Mouse (Mus musculus): ENCODE results near the gene Ifnlr1.
"Not testable (repeated sequence)": the region's sequence is repeated elsewhere in the genome, so short reads cannot be mapped to it uniquely, and the experiment has no call there.

Gene Ifnlr1

DNA sequence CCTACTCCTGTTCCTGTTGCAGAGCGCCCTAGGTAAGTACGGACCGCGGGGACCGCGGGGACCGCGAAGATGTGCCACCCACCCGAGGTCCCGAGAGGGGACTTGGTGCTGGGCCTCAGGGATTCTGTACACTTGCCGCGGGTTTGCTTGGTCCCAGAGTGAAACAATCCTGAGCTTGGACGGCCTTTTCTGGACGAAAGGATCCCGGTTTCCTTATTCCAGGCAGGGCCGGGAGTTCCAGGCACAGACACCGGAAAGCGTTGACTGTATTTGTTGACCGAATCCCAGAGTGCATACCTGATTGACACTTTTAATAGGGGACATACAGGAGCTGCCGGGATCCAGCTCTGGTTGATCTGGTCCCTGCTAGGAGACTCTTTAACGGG is 474 bp downstream of the Ifnlr1 start:
- DNase-seq (ENCODE audit: low read depth, low spot score), result no peak

DNA sequence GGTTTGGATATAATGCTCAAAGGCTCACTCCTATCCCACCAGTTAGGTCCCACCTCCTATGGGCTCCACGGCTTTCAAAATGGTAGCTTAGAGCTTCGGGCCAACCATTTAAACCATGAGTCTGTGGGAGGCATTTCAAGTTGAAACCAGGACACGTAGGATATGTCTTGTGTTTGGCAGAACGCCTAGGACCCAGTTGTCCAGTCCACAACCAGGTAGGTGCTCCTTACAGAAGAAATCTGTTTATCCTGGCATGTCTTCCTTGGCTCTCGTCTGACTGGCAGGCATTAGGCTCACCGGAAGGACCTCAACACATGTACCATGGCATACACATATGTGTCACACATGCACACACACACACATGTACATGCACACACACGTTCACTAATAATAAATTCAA is 3.7 kb downstream of the Ifnlr1 start:
- no peak for DNase-seq (ENCODE audit: low read depth, low spot score)

DNA sequence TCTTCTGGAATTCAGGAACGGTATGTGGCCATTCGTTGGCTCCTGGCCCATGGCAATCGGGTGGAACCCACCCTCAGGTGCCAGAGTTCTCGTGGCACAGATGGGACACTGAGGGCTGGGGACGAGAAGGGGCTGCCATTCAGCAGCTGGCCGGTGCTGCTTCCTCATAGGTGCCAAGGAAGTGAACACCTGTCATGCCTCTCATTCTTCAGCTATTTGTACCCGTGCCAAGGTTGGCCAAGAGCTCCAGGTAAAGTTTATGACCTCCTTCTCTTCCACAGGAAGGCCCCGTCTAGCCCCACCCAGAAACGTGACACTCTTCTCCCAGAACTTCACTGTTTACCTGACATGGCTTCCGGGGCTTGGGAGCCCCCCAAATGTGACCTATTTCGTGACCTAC is 4.2 kb downstream of the Ifnlr1 start:
- DNase-seq (ENCODE audit: low read depth, low spot score), result no peak

DNA sequence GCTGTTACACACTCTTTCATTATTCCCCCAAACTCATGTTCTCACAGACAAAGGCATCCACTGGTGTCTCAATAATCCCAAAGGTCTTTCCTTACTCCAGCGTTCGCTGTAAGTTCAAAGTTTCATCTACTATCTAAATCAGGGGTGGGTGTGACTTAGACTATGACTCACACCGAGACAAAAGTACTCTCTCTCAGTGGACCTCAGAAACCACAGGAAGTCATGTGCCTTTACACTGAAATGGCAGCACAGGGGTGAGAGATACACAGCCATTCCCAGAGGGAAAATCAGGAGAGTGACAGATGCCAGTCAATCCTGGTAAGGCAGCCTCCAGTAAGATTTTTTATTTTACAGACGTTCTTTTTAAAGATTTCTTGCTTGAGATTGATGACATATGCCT is 6.8 kb downstream of the Ifnlr1 start:
- DNase-seq (ENCODE audit: low read depth, low spot score), result no peak

DNA sequence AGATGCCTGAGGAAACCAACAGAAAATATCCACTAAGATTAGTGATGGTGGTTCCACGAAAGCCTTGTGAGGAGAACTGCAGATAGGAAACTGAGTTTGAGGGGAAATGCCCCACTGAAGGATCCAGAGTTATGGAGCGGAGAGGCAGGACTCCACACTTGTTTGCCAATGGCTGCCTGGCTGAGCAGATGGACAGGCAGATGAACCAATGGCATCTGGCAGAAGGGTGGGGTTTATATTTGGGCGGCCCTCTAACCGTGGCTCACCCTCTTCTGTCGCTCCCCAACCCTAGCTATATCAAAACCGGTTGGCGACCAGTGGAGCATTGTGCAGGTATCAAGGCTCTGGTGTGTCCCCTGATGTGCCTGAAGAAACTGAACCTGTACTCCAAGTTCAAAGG is 12.4 kb downstream of the Ifnlr1 start:
- no peak for DNase-seq (ENCODE audit: low read depth, low spot score)

DNA sequence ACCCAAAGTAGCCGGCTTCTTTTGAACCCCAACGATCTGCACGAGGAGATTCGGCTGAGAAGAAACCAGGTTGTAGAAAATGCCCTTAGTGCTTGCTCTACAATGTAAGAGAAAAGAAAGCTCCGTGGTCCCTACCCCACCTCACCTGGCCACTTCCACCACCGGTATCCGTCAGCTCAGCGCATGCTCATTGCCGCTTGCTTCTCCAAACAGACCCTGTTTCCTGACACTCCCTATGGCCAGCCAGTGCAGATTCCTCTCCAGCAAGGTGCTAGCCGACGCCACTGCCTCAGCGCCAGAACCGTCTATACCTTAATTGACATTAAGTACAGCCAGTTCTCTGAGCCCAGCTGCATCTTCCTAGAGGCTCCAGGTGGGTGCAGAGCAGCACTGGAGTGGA is 17.4 kb downstream of the Ifnlr1 start:
- no peak for DNase-seq (ENCODE audit: low read depth, low spot score)

DNA sequence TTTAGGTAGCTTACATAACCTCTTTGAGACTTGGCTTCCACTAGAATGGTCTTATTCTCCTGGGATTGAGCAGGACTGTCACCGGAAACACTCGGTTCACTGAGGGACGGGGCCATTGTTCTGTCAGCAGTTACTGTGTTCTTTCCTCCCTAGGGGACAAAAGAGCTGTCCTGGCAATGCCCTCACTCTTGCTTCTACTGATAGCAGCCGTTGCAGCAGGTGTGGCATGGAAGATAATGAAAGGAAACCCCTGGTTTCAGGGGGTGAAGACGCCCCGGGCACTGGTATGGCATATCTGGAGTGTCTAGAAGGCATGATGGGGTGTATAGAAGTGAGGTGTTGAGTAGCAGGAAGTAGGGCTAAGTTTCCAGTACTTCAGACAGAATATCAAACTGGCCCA is 17.9 kb downstream of the Ifnlr1 start:
- DNase-seq (ENCODE audit: low read depth, low spot score), result no peak

DNA sequence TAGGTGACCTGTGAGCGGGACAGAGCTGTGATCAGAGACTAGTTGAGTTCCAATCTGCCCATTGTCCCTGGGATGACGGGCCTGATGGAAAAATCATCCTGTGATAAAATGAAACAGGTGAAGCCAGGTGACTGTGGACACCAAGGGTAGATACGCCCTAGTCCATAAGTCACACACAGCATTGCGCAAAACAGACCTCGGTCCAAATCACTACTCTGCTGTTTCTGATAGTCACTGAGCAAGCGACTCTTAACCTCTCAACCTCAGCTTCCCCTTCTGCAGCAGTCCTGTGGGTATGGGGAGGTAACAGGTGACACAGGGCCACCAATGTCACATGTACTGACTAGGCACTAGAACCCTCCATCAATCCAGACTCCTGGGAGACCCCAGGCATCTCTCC is 20.0 kb downstream of the Ifnlr1 start:
- DNase-seq (ENCODE audit: low read depth, low spot score), result no peak

DNA sequence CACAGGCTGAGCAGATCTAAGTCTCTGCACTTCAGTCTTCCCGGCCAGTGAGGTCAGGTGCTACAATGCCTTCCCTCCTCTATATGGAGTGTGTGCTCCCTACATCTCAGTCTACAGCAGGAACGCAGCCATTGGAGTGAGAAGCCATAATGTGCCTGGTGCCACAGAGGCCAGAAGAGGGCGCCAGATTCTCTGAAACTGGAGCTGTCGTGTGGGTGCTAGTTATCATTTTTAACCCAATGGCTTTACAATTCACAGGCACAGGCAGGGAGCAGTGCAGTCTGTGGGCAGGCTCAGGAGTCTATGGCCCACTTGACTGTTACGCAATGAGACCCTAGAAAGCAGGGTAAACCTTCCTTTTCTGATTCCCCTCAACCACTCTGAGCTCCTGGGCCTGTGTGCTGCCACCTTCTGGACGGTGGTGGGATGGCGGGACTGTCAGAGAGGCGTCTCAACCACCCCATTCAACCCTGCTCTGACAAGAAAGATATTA is 23.0 kb downstream of the Ifnlr1 start:
- peak; percentile 45 for DNase-seq (ENCODE audit: low read depth, low spot score)

DNA sequence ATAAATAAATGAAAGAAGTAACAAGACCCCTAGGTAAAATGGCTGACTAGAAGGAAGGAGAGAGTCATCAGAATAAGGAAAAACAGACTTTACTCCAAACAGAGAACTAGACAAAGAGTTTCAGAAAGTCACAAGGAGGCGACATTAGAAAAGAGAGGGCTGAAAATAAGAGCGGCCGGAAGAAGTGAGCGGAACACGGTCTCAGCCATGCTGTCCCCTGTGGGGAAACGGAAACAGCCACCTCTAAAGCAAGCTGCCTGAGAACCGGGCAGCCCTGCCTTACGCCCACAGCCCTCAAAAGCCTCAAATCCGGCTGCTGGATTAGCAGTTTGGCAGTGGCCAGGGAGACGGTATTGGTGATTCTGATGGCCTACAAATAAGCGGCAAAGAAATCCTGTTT is 23.5 kb downstream of the Ifnlr1 start:
- DNase-seq (ENCODE audit: low read depth, low spot score), result no peak

DNA sequence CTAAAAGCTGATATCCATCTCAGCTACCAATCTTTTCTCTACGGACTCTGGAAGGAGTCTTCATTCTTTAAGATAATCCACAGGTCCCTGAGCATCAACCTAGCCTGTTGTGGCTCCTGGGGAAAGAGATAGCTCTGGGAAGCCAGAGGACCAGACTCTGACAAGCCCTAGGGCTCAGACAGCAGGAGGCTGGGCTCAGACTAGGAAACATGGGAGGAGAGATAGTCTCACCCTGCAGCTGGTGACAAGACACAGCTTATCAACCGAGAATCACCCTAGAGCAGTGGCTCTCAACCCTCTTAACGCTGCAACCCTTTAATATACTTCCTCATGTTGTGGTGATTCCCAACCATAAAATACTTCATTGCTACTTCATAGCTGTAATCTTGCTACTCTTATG is 24.3 kb downstream of the Ifnlr1 start:
- DNase-seq (ENCODE audit: low read depth, low spot score), result no peak

DNA sequence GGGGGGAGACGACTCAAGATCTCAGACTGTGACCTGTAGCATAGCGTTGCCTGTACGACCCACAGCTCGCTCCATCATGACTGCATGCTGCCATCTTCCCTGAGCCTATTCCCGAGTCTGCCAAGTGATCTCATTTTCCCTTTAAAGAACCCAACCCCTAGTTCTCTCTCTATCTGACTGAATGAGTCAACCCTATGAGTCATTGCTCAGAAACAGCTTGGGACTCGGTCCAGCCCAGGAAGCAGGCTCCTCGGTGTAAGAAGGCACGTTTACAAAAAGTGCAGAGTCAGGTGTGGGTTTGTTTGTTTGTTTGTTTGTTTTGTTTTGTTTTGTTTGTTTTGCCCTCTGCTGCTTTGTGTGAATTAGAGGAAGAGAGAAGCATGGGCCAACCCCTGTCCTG is 28.7 kb downstream of the Ifnlr1 start:
- no peak for DNase-seq (ENCODE audit: low read depth, low spot score)

DNA sequence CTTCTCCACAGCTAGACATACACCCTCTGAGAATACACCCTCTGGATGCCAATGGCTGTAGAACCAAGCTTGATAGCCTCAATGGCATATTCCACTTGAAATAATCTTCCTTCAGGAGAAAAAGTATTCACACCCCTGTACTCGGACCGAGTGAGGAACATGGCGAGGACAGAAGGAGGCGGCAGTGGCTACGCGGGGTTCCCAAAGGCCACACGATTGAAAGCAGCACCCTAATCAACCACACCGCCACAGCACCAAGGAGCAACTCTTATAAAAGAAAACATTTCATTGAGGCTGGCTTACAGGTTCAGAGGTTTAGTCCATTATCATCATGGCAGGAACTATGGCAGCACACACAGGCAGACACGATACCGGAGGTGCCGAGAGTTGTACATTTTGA is 30.4 kb downstream of the Ifnlr1 start:
- DNase-seq (ENCODE audit: low read depth, low spot score), result not testable (repeated sequence)

DNA sequence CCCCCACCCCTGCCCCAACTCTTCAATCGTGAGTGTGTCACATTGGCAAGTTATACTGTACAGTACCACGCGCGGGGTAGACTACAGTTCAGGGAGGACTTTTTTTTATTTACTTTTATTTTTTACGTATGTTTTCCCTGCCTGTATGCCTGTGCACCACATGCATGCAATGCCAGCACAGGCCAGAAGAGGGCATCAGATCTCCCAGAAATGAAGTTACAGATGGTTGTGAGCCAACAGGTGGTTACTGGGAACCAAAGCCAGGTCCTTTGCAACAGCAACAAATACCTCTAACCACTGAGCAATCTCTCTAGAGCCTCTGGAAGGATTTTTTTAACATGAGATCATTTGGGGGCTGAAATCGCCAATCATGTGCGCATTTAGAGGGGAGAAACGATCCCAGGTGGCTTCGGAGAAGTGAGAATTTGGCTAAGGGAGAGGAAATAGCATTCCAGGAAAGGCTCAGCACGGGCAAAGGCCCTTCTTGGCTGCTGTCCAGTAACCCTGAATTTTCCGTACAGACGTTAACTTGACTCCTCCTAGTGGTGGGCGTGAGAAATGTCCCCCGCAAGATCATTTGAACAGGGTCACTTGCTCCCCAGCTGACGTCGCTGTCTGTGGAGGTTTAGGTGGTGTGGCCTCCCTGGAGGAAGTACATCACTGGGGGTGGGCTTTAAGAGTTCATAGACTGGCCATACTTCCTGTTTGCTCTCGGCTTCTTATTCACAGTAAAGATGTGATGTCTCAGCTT is 36.6 kb downstream of the Ifnlr1 start:
- DNase-seq (ENCODE audit: low read depth, low spot score), result no peak

DNA sequence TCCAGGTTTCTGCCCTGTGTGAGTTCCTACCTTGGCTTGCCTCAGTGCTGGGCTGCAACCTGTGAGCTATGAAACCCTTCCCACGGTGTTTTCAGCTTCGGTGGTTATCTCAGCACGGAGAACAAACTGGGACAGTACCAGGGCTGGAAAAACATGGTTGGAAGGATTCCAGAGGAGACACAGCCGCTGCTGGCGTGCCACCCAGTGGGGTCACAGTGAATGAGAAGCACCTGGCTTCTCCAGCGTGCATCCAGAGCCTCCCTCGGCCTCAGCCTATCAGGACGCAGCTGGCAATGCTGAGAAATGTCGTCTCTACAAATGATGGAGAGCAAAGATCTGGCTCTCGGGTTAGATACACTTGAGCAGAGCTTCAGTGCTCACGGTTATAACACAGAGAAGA is 40.3 kb downstream of the Ifnlr1 start:
- no peak for DNase-seq (ENCODE audit: low read depth, low spot score)

DNA sequence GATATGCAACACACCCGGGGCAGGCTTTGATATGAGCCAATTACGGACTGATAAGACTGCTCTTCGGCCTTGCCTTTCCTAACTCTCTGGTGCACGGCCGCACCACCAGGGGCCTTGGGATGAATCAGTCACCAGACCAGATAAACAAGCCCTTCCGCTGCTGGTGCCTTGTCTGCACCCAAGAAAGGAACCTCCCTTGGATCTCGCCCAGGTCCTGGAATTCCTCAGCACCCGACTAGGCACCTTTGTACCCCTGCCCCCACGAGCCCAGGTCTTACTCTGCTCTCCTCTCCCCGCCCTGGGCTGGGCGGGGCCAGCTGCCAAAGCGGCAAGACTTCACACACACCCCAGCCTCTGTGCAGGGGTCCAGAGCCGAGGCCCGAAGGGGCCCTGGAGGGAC is 41.7 kb downstream of the Ifnlr1 start, which contains the start of gene Il22ra1:
Gene Il22ra1 (plus strand): TSS at position 356 of the 400 bp plus-strand sequence.
- no peak for DNase-seq (ENCODE audit: low read depth, low spot score)

DNA sequence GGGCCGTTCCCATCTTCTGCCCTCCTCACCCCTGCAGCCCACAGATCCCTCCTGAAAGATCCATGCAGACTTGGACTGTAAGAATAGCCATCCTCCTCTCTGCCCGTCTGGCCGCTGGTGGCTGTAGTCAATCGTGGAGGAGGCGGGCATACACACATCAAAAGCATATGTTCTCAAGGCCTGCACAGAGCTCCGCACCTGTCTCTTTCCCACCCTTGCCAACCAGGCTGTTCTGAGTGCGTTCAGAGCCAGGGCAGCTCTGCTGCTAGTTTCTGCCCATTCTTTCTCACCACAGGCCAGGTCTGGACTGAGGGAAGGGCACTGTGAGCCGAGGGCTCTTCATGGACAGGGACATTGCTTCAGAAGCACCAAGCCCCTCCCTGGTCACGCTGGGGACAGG is 44.1 kb downstream of the Ifnlr1 start:
- no peak for DNase-seq (ENCODE audit: low read depth, low spot score)

DNA sequence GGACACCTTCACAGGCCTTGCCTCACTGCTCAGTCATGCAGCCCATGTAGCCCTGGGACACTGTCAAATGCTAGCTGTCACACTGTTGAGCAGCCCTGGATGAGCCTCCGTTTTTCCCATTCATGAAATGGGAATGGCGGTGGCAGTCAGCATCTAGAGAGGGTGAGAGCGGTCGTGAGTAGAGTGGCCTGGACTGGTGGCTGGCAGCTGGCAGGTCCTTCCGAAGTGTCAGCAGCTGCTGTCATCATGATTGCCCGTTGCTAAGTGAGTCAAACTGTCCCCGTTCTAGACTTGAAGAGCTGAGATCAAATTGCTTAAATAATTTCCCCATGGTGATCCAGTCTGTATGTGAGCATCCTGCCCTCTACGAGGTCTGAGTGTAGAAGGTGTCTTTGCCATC is 44.9 kb downstream of the Ifnlr1 start:
- no peak for DNase-seq (ENCODE audit: low read depth, low spot score)

DNA sequence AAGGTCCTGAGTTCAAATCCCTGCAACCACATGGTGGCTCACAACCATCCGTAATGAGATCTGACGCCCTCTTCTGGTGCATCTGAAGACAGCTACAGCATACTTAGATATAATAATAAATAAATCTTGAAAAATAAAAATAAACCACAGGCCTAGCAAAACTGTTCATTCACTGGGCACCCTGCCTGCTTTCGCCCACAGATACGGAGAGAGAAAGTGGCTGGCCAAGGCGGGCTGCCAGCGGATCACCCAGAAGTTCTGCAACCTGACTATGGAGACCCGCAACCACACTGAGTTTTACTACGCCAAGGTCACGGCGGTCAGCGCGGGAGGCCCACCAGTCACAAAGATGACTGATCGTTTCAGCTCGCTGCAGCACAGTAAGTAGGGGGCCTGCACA is 47.8 kb downstream of the Ifnlr1 start:
- no peak for DNase-seq (ENCODE audit: low read depth, low spot score)

DNA sequence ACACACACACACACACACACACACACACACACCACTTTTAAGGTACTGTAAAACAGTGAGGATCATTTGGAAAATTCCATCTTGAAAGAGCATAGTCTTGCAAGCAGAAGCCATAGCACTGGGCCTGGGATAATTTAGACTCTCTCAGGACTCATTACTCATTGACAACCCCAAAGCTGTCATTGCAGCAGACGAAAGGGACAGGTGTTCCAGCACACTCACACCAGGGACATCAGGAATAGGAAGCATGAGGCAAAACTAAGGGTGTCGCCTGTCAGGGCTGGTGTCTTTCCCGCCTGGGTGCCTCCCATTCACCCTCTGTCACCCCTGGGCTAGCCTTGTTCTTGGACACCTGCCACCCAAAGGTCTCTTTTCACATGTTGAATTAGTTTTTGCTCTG is 50.8 kb downstream of the Ifnlr1 start:
- DNase-seq (ENCODE audit: low read depth, low spot score), result no peak

DNA sequence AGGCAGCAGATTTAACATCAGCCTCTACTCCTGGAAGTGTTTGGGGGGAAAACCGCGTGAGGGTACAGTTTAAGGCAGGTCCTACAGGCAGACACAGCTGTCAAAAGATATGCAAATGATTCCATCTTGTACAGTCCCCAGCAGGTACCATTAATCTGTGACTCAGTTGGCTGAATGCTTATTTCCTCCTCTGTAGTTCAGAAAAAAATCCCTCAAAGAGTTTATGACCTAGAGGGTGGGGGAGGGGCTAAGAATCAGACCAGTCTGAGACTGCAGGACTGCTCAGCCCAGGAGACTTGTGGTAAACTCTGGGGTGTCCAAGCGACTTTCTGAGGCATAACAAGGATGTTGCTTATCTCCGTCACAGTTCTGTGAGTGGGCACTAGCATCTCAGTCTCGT is 52.1 kb downstream of the Ifnlr1 start:
- no peak for DNase-seq (ENCODE audit: low read depth, low spot score)

DNA sequence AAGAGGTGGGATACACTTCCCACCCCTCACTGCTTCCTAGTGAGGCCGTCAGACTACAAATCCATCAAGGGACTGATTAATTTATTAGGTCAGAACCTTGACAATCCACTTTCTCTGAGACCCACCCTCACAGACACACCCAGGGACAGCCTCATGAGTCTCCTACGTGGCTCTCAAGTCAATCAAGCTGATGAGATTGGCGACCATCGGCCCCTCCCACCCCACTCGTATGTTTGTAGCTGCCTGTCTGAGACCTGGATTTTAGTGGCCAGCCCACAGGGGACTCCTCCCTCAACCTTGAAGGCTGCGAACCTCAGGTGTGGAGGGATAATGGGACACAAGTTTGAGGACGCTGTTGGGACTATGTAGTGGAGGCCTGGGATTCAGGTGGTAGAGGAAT is 53.1 kb downstream of the Ifnlr1 start:
- DNase-seq (ENCODE audit: low read depth, low spot score), result no peak

DNA sequence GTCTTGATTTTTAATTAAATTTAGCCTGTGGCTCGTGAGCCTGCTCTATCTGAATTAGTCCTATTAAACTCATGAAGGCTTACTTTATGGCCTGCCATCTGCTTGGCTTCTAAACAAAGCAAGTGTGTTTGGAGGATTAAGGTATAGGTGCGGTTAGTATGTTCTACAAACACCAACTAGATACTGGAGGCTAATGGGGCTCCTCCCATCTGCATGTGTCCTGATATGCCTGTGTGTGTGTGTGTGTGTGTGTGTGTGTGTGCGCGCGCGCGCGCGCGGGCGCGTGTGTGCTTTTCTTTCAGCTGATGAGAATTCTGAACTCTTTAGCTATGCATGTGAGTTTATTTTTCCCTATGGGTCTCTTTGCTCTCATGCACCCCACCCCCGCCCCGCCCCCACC is 53.6 kb downstream of the Ifnlr1 start:
- DNase-seq (ENCODE audit: low read depth, low spot score), result no peak

DNA sequence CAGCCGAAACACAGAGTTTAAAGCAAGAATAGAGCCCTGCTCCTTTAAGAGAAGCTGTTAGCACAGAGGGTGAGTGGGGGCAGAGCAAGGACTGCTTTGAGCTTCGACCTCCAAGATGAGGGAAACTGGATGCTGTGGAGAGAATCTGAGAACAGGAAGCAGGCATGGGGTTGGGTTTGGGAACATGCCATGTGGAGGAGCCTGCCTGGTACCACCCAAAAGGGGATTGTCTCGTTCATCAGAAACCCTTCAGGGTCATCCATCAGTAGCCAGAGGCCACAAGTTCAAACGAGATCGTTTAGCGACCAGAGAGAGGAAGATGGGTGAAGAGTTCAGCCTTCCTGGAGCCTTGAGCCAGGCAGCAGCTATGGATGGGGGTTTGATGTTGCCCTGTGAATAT is 57.4 kb downstream of the Ifnlr1 start:
- no peak for DNase-seq (ENCODE audit: low read depth, low spot score)

All from retina, adult 2 months (tissue).